Mouse (Mus musculus) ES-Bruce4 (cell line): Measurements from ENCODE around the gene Cdcp1. TPM values are rescaled to one million over a fixed set of nuclear protein-coding genes. Genes with fewer than 3 reads are reported as not detected.
A peak's percentile ranks its signal among the peaks of the same experiment; 100 is the strongest.

ENCODE experiments used
- H3K27ac ChIP-seq: 2 replicates; pipeline ENCODE4 v1.5.1; 2012; ENCODE audit warnings: low read length, inconsistent platforms; ENCODE audit not compliant: insufficient read depth
- H3K27me3 ChIP-seq: 2 replicates; pipeline ENCODE4 v1.6.1; 2012; ENCODE audit warnings: mild to moderate bottlenecking, low read length, inconsistent platforms; ENCODE audit not compliant: control insufficient read depth, poor library complexity, insufficient read depth, severe bottlenecking
- H3K36me3 ChIP-seq: 2 replicates; pipeline ENCODE4 v1.6.1; 2012; ENCODE audit warnings: inconsistent platforms, mild to moderate bottlenecking, low read length, moderate library complexity; ENCODE audit not compliant: control insufficient read depth, poor library complexity, insufficient read depth, severe bottlenecking
- H3K4me1 ChIP-seq: one replicate; pipeline ENCODE4 v1.8.1; 2011; ENCODE audit warnings: low read length; ENCODE audit not compliant: control insufficient read depth, insufficient read depth
- H3K4me3 ChIP-seq: 2 replicates; pipeline ENCODE4 v1.5.1; 2011; ENCODE audit warnings: low read depth, mild to moderate bottlenecking, low read length
- H3K9ac ChIP-seq: 2 replicates; pipeline ENCODE4 v1.6.1; 2012; ENCODE audit warnings: low read depth, mild to moderate bottlenecking, inconsistent platforms; ENCODE audit not compliant: poor library complexity, severe bottlenecking
- H3K9me3 ChIP-seq: replicated peaks from 2 replicates; pipeline ENCODE4 v1.6.1; 2012; ENCODE audit warnings: mild to moderate bottlenecking, low read length, inconsistent platforms; ENCODE audit not compliant: control insufficient read depth, poor library complexity, insufficient read depth, severe bottlenecking
- CTCF ChIP-seq: IDR thresholded peaks from one replicate; pipeline ENCODE4 v1.8.1; 2011; ENCODE audit warnings: low read depth, low read length
- EP300 ChIP-seq: IDR thresholded peaks from 2 replicates; pipeline ENCODE4 v1.6.1; 2011; ENCODE audit warnings: low read depth, low read length; ENCODE audit not compliant: insufficient read depth
- POLR2A ChIP-seq: IDR thresholded peaks from one replicate; pipeline ENCODE4 v1.8.1; 2011; ENCODE audit warnings: low read length; ENCODE audit not compliant: insufficient read depth
- polyA plus RNA-seq: library from polyadenylated mRNA; stranded (reverse); fragments of >200 nt; gene quantifications from 2 replicates; pipeline ENCODE4 v1.2.4, GENCODE M21; 2011; ENCODE audit warnings: low read depth; ENCODE audit not compliant: missing spikeins, insufficient read depth, insufficient read length

Cdcp1 gene
- polyA plus RNA-seq, 1 experiment: 37.7 TPM

DNA sequence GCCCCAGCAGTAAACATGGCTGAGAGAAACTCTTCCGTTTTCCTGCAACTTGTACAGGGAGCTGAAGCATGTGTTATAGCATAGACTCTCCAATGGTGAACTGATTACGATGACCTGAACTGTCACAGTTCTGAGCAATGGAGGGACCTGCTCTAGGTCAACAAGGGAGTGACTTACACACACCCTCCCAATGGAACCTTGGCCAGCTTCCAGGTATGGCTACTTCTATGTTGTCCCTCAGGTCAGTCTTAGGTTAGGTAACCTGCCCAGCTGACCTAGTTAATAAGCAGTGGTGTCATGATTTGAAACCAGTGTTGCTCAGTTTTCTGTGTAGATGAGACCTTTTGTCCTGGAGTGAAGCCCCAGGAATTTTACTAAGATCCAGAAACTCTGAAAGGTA lies 8.9 kb downstream of the Cdcp1 start:
- TF ChIP-seq EP300 (no peak), POLR2A (no peak), CTCF (no peak)
- Histone ChIP-seq H3K27ac (peak overlapping the region; percentile 26; the same call in 1 of the 2 replicates), H3K36me3 (no peaks in the 10 kb centered on the region), H3K9me3 (no peaks in the 10 kb centered on the region), H3K27me3 (no peaks in the 10 kb centered on the region; the same call in 1 of the 2 replicates), H3K9ac (no peak overlapping the region), H3K4me1 (peaks cover 2% of the 10 kb centered on the region), H3K4me3 (no peak overlapping the region)

GRCm38 (mm10) chr9:123206526-123206925 lies 9.3 kb downstream of the Cdcp1 start:
- Histone ChIP-seq H3K27me3 (no peaks in the 10 kb centered on the region; the same call in 1 of the 2 replicates), H3K27ac (peak overlapping the region; percentile 26; the same call in 1 of the 2 replicates), H3K36me3 (no peaks in the 10 kb centered on the region), H3K4me3 (no peak overlapping the region), H3K9me3 (no peaks in the 10 kb centered on the region), H3K9ac (no peak overlapping the region), H3K4me1 (peaks cover 2% of the 10 kb centered on the region)
- TF ChIP-seq POLR2A (no peak), CTCF (no peak), EP300 (no peak)

DNA sequence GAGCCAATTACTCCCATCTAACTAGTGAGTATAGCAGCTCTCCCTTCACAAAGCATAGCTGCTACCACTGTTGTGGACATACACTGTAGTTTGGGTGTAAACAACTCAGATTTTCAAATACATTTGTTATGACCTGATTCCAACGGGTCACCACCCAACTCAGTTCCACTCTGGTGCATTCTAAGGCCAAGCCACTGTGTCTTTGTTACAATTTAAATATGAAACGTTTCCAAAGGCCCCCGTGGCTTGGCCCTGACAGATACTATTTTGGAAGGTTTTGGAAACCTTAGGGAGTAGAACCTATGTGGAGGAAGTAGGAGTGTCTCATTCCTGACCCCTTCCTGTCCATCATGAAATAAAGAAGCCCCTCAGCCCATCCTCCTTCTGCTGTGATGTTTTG lies 15.7 kb downstream of the Cdcp1 start:
- TF ChIP-seq POLR2A: no peak
- TF ChIP-seq EP300: no peak
- TF ChIP-seq CTCF: no peak
- Histone ChIP-seq H3K36me3 (no peaks in the 10 kb centered on the region), H3K27ac (no peak overlapping the region), H3K27me3 (no peaks in the 10 kb centered on the region), H3K9ac (no peak overlapping the region), H3K9me3 (peaks cover 23% of the 10 kb centered on the region), H3K4me3 (no peak overlapping the region), H3K4me1 (no peaks in the 10 kb centered on the region)

DNA sequence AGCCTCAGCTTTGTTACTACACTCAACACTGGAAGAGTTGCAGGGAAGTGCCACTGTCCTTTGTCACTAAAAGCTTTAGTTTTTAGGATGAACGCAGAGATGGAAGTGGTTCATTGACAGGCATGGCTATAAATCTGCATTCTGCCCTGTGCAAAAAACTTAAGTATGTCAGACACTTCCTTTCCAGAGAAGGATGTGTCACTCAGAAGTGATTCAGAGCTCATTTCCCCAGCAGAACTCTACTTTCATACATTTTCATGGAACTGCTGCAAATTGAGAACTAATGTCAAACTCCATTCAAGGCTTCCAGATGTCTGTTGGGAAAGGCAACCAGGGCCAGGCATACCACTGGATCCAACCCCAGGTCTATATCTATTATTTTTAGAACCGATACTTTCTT lies 27.6 kb downstream of the Cdcp1 start:
- no peaks in the 10 kb centered on the region for H3K36me3 ChIP-seq
- no peak overlapping the region for H3K9ac ChIP-seq
- H3K4me3 ChIP-seq: no peak overlapping the region
- H3K9me3 ChIP-seq: peaks cover 18% of the 10 kb centered on the region
- H3K4me1 ChIP-seq: no peaks in the 10 kb centered on the region
- TF ChIP-seq EP300 (no peak), POLR2A (no peak), CTCF (no peak)
- H3K27ac ChIP-seq: no peak overlapping the region
- H3K27me3 ChIP-seq: no peaks in the 10 kb centered on the region

DNA sequence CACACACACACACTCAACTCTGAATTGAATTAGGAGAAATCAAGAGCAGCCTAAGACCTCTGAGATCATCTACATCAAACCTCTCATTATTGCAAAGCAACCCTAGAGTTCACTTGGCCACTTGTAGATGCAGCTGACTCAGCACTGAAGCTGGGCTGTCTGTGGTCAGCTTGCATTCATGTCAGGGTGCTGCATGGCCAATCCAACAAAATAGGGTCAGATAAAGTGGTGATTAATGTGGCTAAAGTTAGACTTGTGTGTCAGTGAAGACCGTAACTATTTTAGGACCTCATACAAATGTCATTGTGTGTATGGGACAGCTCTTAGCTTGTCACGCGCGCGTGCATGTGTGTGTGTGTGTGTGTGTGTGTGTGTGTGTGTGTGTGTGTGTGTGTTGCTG lies 28.2 kb downstream of the Cdcp1 start:
- TF ChIP-seq EP300 (no peak), POLR2A (no peak), CTCF (no peak)
- Histone ChIP-seq H3K4me3 (no peak overlapping the region), H3K4me1 (no peaks in the 10 kb centered on the region), H3K27ac (no peak overlapping the region), H3K27me3 (no peaks in the 10 kb centered on the region), H3K36me3 (no peaks in the 10 kb centered on the region), H3K9me3 (peaks cover 18% of the 10 kb centered on the region), H3K9ac (no peak overlapping the region)

DNA sequence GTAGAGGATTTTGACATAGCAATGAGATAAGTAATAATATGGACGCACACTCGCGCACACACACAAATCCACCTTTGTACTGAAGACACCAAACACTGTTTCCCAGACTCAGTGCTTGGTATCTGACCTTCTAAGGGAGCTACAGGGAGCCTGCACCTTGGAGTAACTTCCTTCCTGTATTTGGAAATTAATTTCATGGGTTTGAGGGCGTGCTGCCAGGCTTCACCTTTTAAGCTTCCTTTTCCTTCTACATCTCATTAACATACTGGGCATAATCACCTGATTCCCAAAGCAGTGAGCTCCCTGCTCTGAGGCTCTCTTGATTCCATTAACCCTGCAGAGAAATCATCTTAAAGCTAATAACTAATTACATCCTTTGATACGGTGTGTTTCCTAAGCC lies 29.7 kb downstream of the Cdcp1 start:
- H3K9me3 ChIP-seq: peaks cover 18% of the 10 kb centered on the region
- no peak overlapping the region for H3K27ac ChIP-seq
- no peaks in the 10 kb centered on the region for H3K4me1 ChIP-seq
- H3K36me3 ChIP-seq: no peaks in the 10 kb centered on the region
- TF ChIP-seq EP300: no peak
- no peak for TF ChIP-seq CTCF
- TF ChIP-seq POLR2A: no peak
- H3K9ac ChIP-seq: no peak overlapping the region
- no peak overlapping the region for H3K4me3 ChIP-seq
- no peaks in the 10 kb centered on the region for H3K27me3 ChIP-seq

- Histone ChIP-seq H3K9me3 (peaks cover 17% of the 10 kb centered on the region), H3K9ac (no peak overlapping the region), H3K27me3 (no peaks in the 10 kb centered on the region), H3K36me3 (no peaks in the 10 kb centered on the region), H3K27ac (no peak overlapping the region), H3K4me3 (no peak overlapping the region), H3K4me1 (no peaks in the 10 kb centered on the region)
- TF ChIP-seq EP300: no peak
- no peak for TF ChIP-seq POLR2A
Measured at GRCm38 (mm10) chr9:123185546-123185945, 30.3 kb downstream of the Cdcp1 start.
